Mouse (Mus musculus): ENCODE measurements around the gene Olfr718-ps1. TPM values are rescaled to one million over a fixed set of nuclear protein-coding genes. Genes with fewer than 3 reads are reported as not detected.

Olfr718-ps1 gene
- polyA plus RNA-seq, 1 experiment from 2014 or later: 0.23 TPM

GRCm38 (mm10) chr5:143132935-143133514, 14.4 kb downstream of the Olfr718-ps1 start:
- TF ChIP-seq CTCF (IDR thresholded peaks at IDR 0.05; ENCODE audit: low read depth): no peak
- ATAC-seq: peak; percentile 61
- H3K36me3 ChIP-seq (ENCODE audit: control insufficient read depth, insufficient read depth): no peaks in the 10 kb centered on the region
- H3K4me2 ChIP-seq (replicated peaks; ENCODE audit: low read depth): peak overlapping the region; percentile 21; the same call in 1 of the 2 replicates
- no peaks in the 10 kb centered on the region for H3K27me3 ChIP-seq (replicated peaks; ENCODE audit: control insufficient read depth, insufficient read depth, low read length)
- H3K27ac ChIP-seq (ENCODE audit: low read depth, low read length): no peak overlapping the region
- H3K4me3 ChIP-seq (ENCODE audit: low read depth, low read length): no peak overlapping the region
- WGBS: 37% methylated on average over 13 of the region's 13 CpGs
- H3K4me1 ChIP-seq (replicated peaks; ENCODE audit: control insufficient read depth, insufficient read depth, low read length): no peaks in the 10 kb centered on the region
- no peaks in the 10 kb centered on the region for H3K9me3 ChIP-seq (ENCODE audit: control insufficient read depth)
- no peak overlapping the region for H3K9ac ChIP-seq (ENCODE audit: low read depth, low read length)

- H3K36me3 ChIP-seq (ENCODE audit: control insufficient read depth, insufficient read depth): no peaks in the 10 kb centered on the region
- H3K9ac ChIP-seq (ENCODE audit: low read depth, low read length): no peak overlapping the region
- no peak overlapping the region for H3K27ac ChIP-seq (ENCODE audit: low read depth, low read length)
- H3K9me3 ChIP-seq (ENCODE audit: control insufficient read depth): no peaks in the 10 kb centered on the region
- TF ChIP-seq CTCF (IDR thresholded peaks at IDR 0.05; ENCODE audit: low read depth): peak; percentile 63
- H3K4me3 ChIP-seq (ENCODE audit: low read depth, low read length): no peak overlapping the region
- no peaks in the 10 kb centered on the region for H3K27me3 ChIP-seq (replicated peaks; ENCODE audit: control insufficient read depth, insufficient read depth, low read length)
- H3K4me1 ChIP-seq (replicated peaks; ENCODE audit: control insufficient read depth, insufficient read depth, low read length): no peaks in the 10 kb centered on the region
- 92% methylated on average over 7 of the region's 7 CpGs for WGBS
- H3K4me2 ChIP-seq (replicated peaks; ENCODE audit: low read depth): no peak overlapping the region
- ATAC-seq: no peak
Measured at GRCm38 (mm10) chr5:143130342-143130741, 17.0 kb downstream of the Olfr718-ps1 start.

- Histone ChIP-seq H3K27ac (ENCODE audit: low read depth, low read length) (no peak overlapping the region), H3K4me2 (replicated peaks; ENCODE audit: low read depth) (no peak overlapping the region), H3K36me3 (ENCODE audit: control insufficient read depth, insufficient read depth) (no peaks in the 10 kb centered on the region), H3K9ac (ENCODE audit: low read depth, low read length) (no peak overlapping the region), H3K27me3 (replicated peaks; ENCODE audit: control insufficient read depth, insufficient read depth, low read length) (no peaks in the 10 kb centered on the region), H3K4me3 (ENCODE audit: low read depth, low read length) (no peak overlapping the region), H3K9me3 (ENCODE audit: control insufficient read depth) (no peaks in the 10 kb centered on the region), H3K4me1 (replicated peaks; ENCODE audit: control insufficient read depth, insufficient read depth, low read length) (no peaks in the 10 kb centered on the region)
- no peak for ATAC-seq
- TF ChIP-seq CTCF (IDR thresholded peaks at IDR 0.05; ENCODE audit: low read depth): no peak
- 94% methylated on average over 16 of the region's 16 CpGs for whole genome bisulfite sequencing
Measured at GRCm38 (mm10) chr5:143129101-143129500, 18.3 kb downstream of the Olfr718-ps1 start.

GRCm38 (mm10) chr5:143127837-143128236, 19.5 kb downstream of the Olfr718-ps1 start:
- Histone ChIP-seq H3K27me3 (replicated peaks; ENCODE audit: control insufficient read depth, insufficient read depth, low read length) (no peaks in the 10 kb centered on the region), H3K27ac (ENCODE audit: low read depth, low read length) (no peak overlapping the region), H3K4me1 (replicated peaks; ENCODE audit: control insufficient read depth, insufficient read depth, low read length) (no peaks in the 10 kb centered on the region), H3K4me2 (replicated peaks; ENCODE audit: low read depth) (no peak overlapping the region), H3K9me3 (ENCODE audit: control insufficient read depth) (no peaks in the 10 kb centered on the region), H3K4me3 (ENCODE audit: low read depth, low read length) (no peak overlapping the region), H3K9ac (ENCODE audit: low read depth, low read length) (no peak overlapping the region), H3K36me3 (ENCODE audit: control insufficient read depth, insufficient read depth) (no peaks in the 10 kb centered on the region)
- no peak for ATAC-seq
- no peak for TF ChIP-seq CTCF (IDR thresholded peaks at IDR 0.05; ENCODE audit: low read depth)
- 79% methylated on average over 8 of the region's 8 CpGs for WGBS

GRCm38 (mm10) chr5:143126908-143127307, 20.5 kb downstream of the Olfr718-ps1 start:
- TF ChIP-seq CTCF (IDR thresholded peaks at IDR 0.05; ENCODE audit: low read depth): no peak
- 63% methylated on average over 4 of the region's 4 CpGs for WGBS
- Histone ChIP-seq H3K9ac (ENCODE audit: low read depth, low read length) (no peak overlapping the region), H3K4me2 (replicated peaks; ENCODE audit: low read depth) (no peak overlapping the region), H3K4me3 (ENCODE audit: low read depth, low read length) (no peak overlapping the region), H3K4me1 (replicated peaks; ENCODE audit: control insufficient read depth, insufficient read depth, low read length) (no peaks in the 10 kb centered on the region), H3K27ac (ENCODE audit: low read depth, low read length) (no peak overlapping the region), H3K27me3 (replicated peaks; ENCODE audit: control insufficient read depth, insufficient read depth, low read length) (no peaks in the 10 kb centered on the region), H3K9me3 (ENCODE audit: control insufficient read depth) (no peaks in the 10 kb centered on the region), H3K36me3 (ENCODE audit: control insufficient read depth, insufficient read depth) (no peaks in the 10 kb centered on the region)
- ATAC-seq: no peak

GRCm38 (mm10) chr5:143126089-143126488, 21.3 kb downstream of the Olfr718-ps1 start:
- Histone ChIP-seq H3K9me3 (ENCODE audit: control insufficient read depth) (no peaks in the 10 kb centered on the region), H3K4me3 (ENCODE audit: low read depth, low read length) (no peak overlapping the region)
- no peak for ATAC-seq

More at GRCm38 (mm10) chr5:143126089-143126488, 21.3 kb downstream of the Olfr718-ps1 start:
- Histone ChIP-seq H3K27ac (ENCODE audit: low read depth, low read length) (no peak overlapping the region), H3K36me3 (ENCODE audit: control insufficient read depth, insufficient read depth) (no peaks in the 10 kb centered on the region), H3K4me2 (replicated peaks; ENCODE audit: low read depth) (no peak overlapping the region), H3K27me3 (replicated peaks; ENCODE audit: control insufficient read depth, insufficient read depth, low read length) (no peaks in the 10 kb centered on the region), H3K4me1 (replicated peaks; ENCODE audit: control insufficient read depth, insufficient read depth, low read length) (no peaks in the 10 kb centered on the region), H3K9ac (ENCODE audit: low read depth, low read length) (no peak overlapping the region)
- 89% methylated on average over 9 of the region's 9 CpGs for WGBS
- no peak for TF ChIP-seq CTCF (IDR thresholded peaks at IDR 0.05; ENCODE audit: low read depth)
